Mouse (Mus musculus): ENCODE results near the gene Gar1. TPM values are rescaled to one million over a fixed set of nuclear protein-coding genes. Genes with fewer than 3 reads are reported as not detected.

Gar1 gene
- polyA plus RNA-seq, 1 experiment from 2014 or later, result 52.2 TPM

GRCm38 (mm10) chr3:129803765-129804164 lies 27.4 kb downstream of the Gar1 start, which contains the start of gene Lrit3:
Gene Lrit3 (minus strand): TSS chr3:129804030.
- Histone ChIP-seq H3K27ac (ENCODE audit: poor library complexity, severe bottlenecking) (no peak within 1 kb of the TSS), H3K4me1 (replicated peaks) (no peaks in the 10 kb centered on the region), H3K9me3 (replicated peaks) (no peaks in the 10 kb centered on the region), H3K9ac (no peak within 1 kb of the TSS), H3K27me3 (replicated peaks) (no peaks in the 10 kb centered on the region), H3K36me3 (no peaks in the 10 kb centered on the region), H3K4me3 (no peak within 1 kb of the TSS), H3K4me2 (no peak within 1 kb of the TSS)
- 71% methylated on average over 10 of the region's 10 CpGs for WGBS
- ATAC-seq (ENCODE audit: insufficient number of reproducible peaks, low FRiP score), result no peak

GRCm38 (mm10) chr3:129799011-129799410 lies 32.2 kb downstream of the Gar1 start:
- peaks cover 5% of the 10 kb centered on the region; the same call in 1 of the 2 replicates for H3K4me1 ChIP-seq (replicated peaks)
- no peak overlapping the region for H3K27ac ChIP-seq (ENCODE audit: poor library complexity, severe bottlenecking)
- no peak overlapping the region for H3K4me2 ChIP-seq
- 78% methylated on average over 2 of the region's 2 CpGs for WGBS
- H3K9me3 ChIP-seq (replicated peaks), result no peaks in the 10 kb centered on the region
- H3K9ac ChIP-seq, result no peak overlapping the region
- no peak for ATAC-seq (ENCODE audit: insufficient number of reproducible peaks, low FRiP score)
- H3K36me3 ChIP-seq, result no peaks in the 10 kb centered on the region
- H3K27me3 ChIP-seq (replicated peaks), result no peaks in the 10 kb centered on the region
- no peak overlapping the region for H3K4me3 ChIP-seq

- Histone ChIP-seq H3K9me3 (replicated peaks) (no peaks in the 10 kb centered on the region), H3K4me2 (peak overlapping the region; percentile 25; the same call in 1 of the 2 replicates), H3K36me3 (no peaks in the 10 kb centered on the region), H3K9ac (no peak overlapping the region), H3K27me3 (replicated peaks) (no peaks in the 10 kb centered on the region), H3K4me3 (no peak overlapping the region), H3K27ac (ENCODE audit: poor library complexity, severe bottlenecking) (no peak overlapping the region), H3K4me1 (replicated peaks) (peaks cover 5% of the 10 kb centered on the region; the same call in 1 of the 2 replicates)
- no peak for ATAC-seq (ENCODE audit: insufficient number of reproducible peaks, low FRiP score)
- WGBS, result 44% methylated on average over 11 of the region's 11 CpGs
These were observed 32.6 kb downstream of the Gar1 start for GRCm38 (mm10) chr3:129798551-129798950.

GRCm38 (mm10) chr3:129797341-129797740 lies 33.9 kb downstream of the Gar1 start:
- H3K9me3 ChIP-seq (replicated peaks), result no peaks in the 10 kb centered on the region
- no peaks in the 10 kb centered on the region for H3K27me3 ChIP-seq (replicated peaks)
- H3K4me3 ChIP-seq, result no peak overlapping the region
- no peak overlapping the region for H3K27ac ChIP-seq (ENCODE audit: poor library complexity, severe bottlenecking)
- H3K4me1 ChIP-seq (replicated peaks), result peaks cover 5% of the 10 kb centered on the region; the same call in 1 of the 2 replicates
- H3K4me2 ChIP-seq, result no peak overlapping the region
- no peaks in the 10 kb centered on the region for H3K36me3 ChIP-seq
- no peak for ATAC-seq (ENCODE audit: insufficient number of reproducible peaks, low FRiP score)
- 75% methylated on average over 5 of the region's 5 CpGs for WGBS
- H3K9ac ChIP-seq, result no peak overlapping the region

- H3K4me3 ChIP-seq, result no peak overlapping the region
These were observed 37.4 kb downstream of the Gar1 start for GRCm38 (mm10) chr3:129793801-129794200.

GRCm38 (mm10) chr3:129782746-129783145 lies 48.5 kb downstream of the Gar1 start:
- no peak for ATAC-seq (ENCODE audit: insufficient number of reproducible peaks, low FRiP score)
- WGBS, result 80% methylated on average over 3 of the region's 3 CpGs
- no peaks in the 10 kb centered on the region for H3K27me3 ChIP-seq (replicated peaks)
- no peaks in the 10 kb centered on the region for H3K36me3 ChIP-seq
- H3K4me1 ChIP-seq (replicated peaks), result no peaks in the 10 kb centered on the region
- H3K4me3 ChIP-seq, result no peak overlapping the region
- no peak overlapping the region for H3K27ac ChIP-seq (ENCODE audit: poor library complexity, severe bottlenecking)
- no peak overlapping the region for H3K4me2 ChIP-seq
- no peaks in the 10 kb centered on the region for H3K9me3 ChIP-seq (replicated peaks)
- H3K9ac ChIP-seq, result no peak overlapping the region

More at GRCm38 (mm10) chr3:129793801-129794200, 37.4 kb downstream of the Gar1 start:
- H3K27me3 ChIP-seq (replicated peaks), result no peaks in the 10 kb centered on the region; the same call in 1 of the 2 replicates
- ATAC-seq (ENCODE audit: insufficient number of reproducible peaks, low FRiP score), result no peak
- no peak overlapping the region for H3K9ac ChIP-seq
- H3K36me3 ChIP-seq, result no peaks in the 10 kb centered on the region
- H3K9me3 ChIP-seq (replicated peaks), result no peaks in the 10 kb centered on the region
- H3K4me2 ChIP-seq, result no peak overlapping the region
- no peak overlapping the region for H3K27ac ChIP-seq (ENCODE audit: poor library complexity, severe bottlenecking)
- WGBS, result 86% methylated on average over 5 of the region's 5 CpGs
- H3K4me1 ChIP-seq (replicated peaks), result peaks cover 5% of the 10 kb centered on the region; the same call in 1 of the 2 replicates

- no peaks in the 10 kb centered on the region for H3K9me3 ChIP-seq (replicated peaks)
- no peaks in the 10 kb centered on the region for H3K4me1 ChIP-seq (replicated peaks)
- no peak overlapping the region for H3K4me2 ChIP-seq
- WGBS, result 56% methylated on average over 10 of the region's 10 CpGs
- no peaks in the 10 kb centered on the region for H3K36me3 ChIP-seq
- no peak overlapping the region for H3K4me3 ChIP-seq
- no peak for ATAC-seq (ENCODE audit: insufficient number of reproducible peaks, low FRiP score)
- no peak overlapping the region for H3K27ac ChIP-seq (ENCODE audit: poor library complexity, severe bottlenecking)
- no peaks in the 10 kb centered on the region for H3K27me3 ChIP-seq (replicated peaks)
- no peak overlapping the region for H3K9ac ChIP-seq
These were observed 49.8 kb downstream of the Gar1 start for GRCm38 (mm10) chr3:129781435-129781834.

Other genes with a start within 250 kb of the Gar1 start
- 1.7 and 2.1 TPM in 2 replicates for gene Egf, start 76.1 kb downstream of the Gar1 start, polyA plus RNA-seq (2016; fragmentation: Nextera tagmentation; extraction: Ambion mirVana)
- gene Lrit3, start 27.4 kb downstream of the Gar1 start, polyA plus RNA-seq (2016; fragmentation: Nextera tagmentation; extraction: Ambion mirVana), result not detected in 2 replicates
- gene Rrh, start 8.8 kb downstream of the Gar1 start, polyA plus RNA-seq (2016; fragmentation: Nextera tagmentation; extraction: Ambion mirVana), result 0.05 and 0.06 TPM in 2 replicates
- gene Cfi, start 4.5 kb upstream of the Gar1 start, polyA plus RNA-seq (2016; fragmentation: Nextera tagmentation; extraction: Ambion mirVana), result 2.0 and 2.8 TPM in 2 replicates
- 63.3 and 66.1 TPM in 2 replicates for gene Pla2g12a, start 47.2 kb upstream of the Gar1 start, polyA plus RNA-seq (2016; fragmentation: Nextera tagmentation; extraction: Ambion mirVana)
- gene Casp6, start 70.0 kb upstream of the Gar1 start, polyA plus RNA-seq (2016; fragmentation: Nextera tagmentation; extraction: Ambion mirVana), result 74.8 and 83.4 TPM in 2 replicates
- 3.5 and 3.6 TPM in 2 replicates for gene Mcub, start 138.8 kb upstream of the Gar1 start, polyA plus RNA-seq (2016; fragmentation: Nextera tagmentation; extraction: Ambion mirVana)
- gene Sec24b, start 230.2 kb upstream of the Gar1 start, polyA plus RNA-seq (2016; fragmentation: Nextera tagmentation; extraction: Ambion mirVana), result 32.1 and 35.5 TPM in 2 replicates

Data from heart, embryonic 12.5 days (tissue).